Mouse (Mus musculus) midbrain, postnatal 0 days (tissue): ENCODE data around the gene Sqstm1. TPM values are rescaled to one million over a fixed set of nuclear protein-coding genes. Genes with fewer than 3 reads are reported as not detected.

Source experiments
- ATAC-seq: fragments of 200-750 bp; cut with Nextera tagmentation; 2 replicates; pipeline ENCODE4 v1.8.0; 2017; ENCODE audit warnings: moderate number of reproducible peaks, mild to moderate bottlenecking, moderate TSS enrichment, moderate library complexity; ENCODE audit not compliant: low FRiP score
- DNase-seq: peaks from one replicate; pipeline ENCODE4 v3.0.0-alpha.2; 2015; ENCODE audit warnings: low spot score
- H3K27ac ChIP-seq: fragments of 300-500 bp; sonication (generic); 2 replicates; pipeline ENCODE4 v1.5.1; 2014; ENCODE audit warnings: low read depth, mild to moderate bottlenecking, low read length, mixed read lengths
- H3K27me3 ChIP-seq: fragments of 300-500 bp; sonication (generic); 2 replicates; pipeline ENCODE4 v1.6.1; 2014; ENCODE audit warnings: low read length, control low read depth, mixed read lengths; ENCODE audit not compliant: insufficient read depth
- H3K36me3 ChIP-seq: fragments of 300-500 bp; sonication (generic); 2 replicates; pipeline ENCODE4 v1.6.1; 2014; ENCODE audit warnings: low read length, control low read depth, mixed read lengths; ENCODE audit not compliant: insufficient read depth
- H3K4me1 ChIP-seq: fragments of 300-500 bp; sonication (generic); 2 replicates; pipeline ENCODE4 v1.6.1; 2014; ENCODE audit warnings: mild to moderate bottlenecking, control low read depth, antibody characterized with exemption, low read length, mixed read lengths; ENCODE audit not compliant: insufficient read depth
- H3K4me2 ChIP-seq: fragments of 300-500 bp; sonication (generic); 2 replicates; pipeline ENCODE4 v1.6.1; 2014; ENCODE audit warnings: low read depth, mild to moderate bottlenecking, low read length, mixed read lengths; ENCODE audit not compliant: poor library complexity, severe bottlenecking
- H3K4me3 ChIP-seq: fragments of 300-500 bp; sonication (generic); 2 replicates; pipeline ENCODE4 v1.5.1; 2014; ENCODE audit warnings: low read depth, mild to moderate bottlenecking, low read length, moderate library complexity
- H3K9ac ChIP-seq: fragments of 300-500 bp; sonication (generic); replicated peaks from 2 replicates; pipeline ENCODE4 v1.6.1; 2014; ENCODE audit warnings: mild to moderate bottlenecking, low read length, moderate library complexity, mixed read lengths; ENCODE audit not compliant: poor library complexity, severe bottlenecking
- H3K9me3 ChIP-seq: fragments of 300-500 bp; sonication (generic); 2 replicates; pipeline ENCODE4 v1.6.1; 2016; ENCODE audit warnings: low read length, control low read depth
- CTCF ChIP-seq: IDR thresholded peaks from 2 replicates; pipeline ENCODE4 v1.5.1; 2016; ENCODE audit warnings: antibody characterized with exemption, mild to moderate bottlenecking
- WGBS: fragments of 180-500 bp; shearing (Covaris S2); extraction: QIAGEN DNeasy Blood & Tissue Kit; methylation state at CpG from one replicate; pipeline ENCODE4 v1.1.7; 2014; 5-methylcytosine and 5-hydroxymethylcytosine counted together
- polyA plus RNA-seq: library from polyadenylated mRNA; unstranded; fragments of >200 nt; fragmentation: Nextera tagmentation; extraction: Ambion mirVana; gene quantifications from 2 replicates; pipeline ENCODE4 v1.2.1, GENCODE M21; 2015
- total RNA-seq: library from RNA; depleted of rRNA; stranded (reverse); fragments of >200 nt; gene quantifications from 2 replicates; pipeline ENCODE4 v1.2.3, GENCODE M21; 2014

Sqstm1 gene
- total and polyA plus RNA-seq, 2 experiments from 2014 or later: 335 to 455 TPM

- no peak for ATAC-seq
- TF ChIP-seq CTCF: no peak
- Histone ChIP-seq H3K27me3 (no peaks in the 10 kb centered on the region), H3K4me3 (no peak overlapping the region), H3K4me2 (no peak overlapping the region), H3K9me3 (no peaks in the 10 kb centered on the region), H3K36me3 (peaks cover 8% of the 10 kb centered on the region), H3K27ac (no peak overlapping the region), H3K4me1 (peaks cover 26% of the 10 kb centered on the region), H3K9ac (no peak overlapping the region)
- no peak for DNase-seq
- 85% methylated on average over 4 of the region's 4 CpGs for WGBS
Observed at GRCm38 (mm10) chr11:50227736-50228135, 17.1 kb upstream of the Sqstm1 start.

GRCm38 (mm10) chr11:50227226-50227625, 16.6 kb upstream of the Sqstm1 start:
- peak overlapping the region; percentile 84; the same call in 1 of the 2 replicates for H3K4me3 ChIP-seq
- no peaks in the 10 kb centered on the region for H3K9me3 ChIP-seq
- TF ChIP-seq CTCF: no peak
- peak overlapping the region; percentile 95 for H3K4me2 ChIP-seq
- H3K27me3 ChIP-seq: no peaks in the 10 kb centered on the region
- H3K9ac ChIP-seq: peak overlapping the region; percentile 99
- no peak for DNase-seq
- peaks cover 3% of the 10 kb centered on the region for H3K36me3 ChIP-seq
- peaks cover 26% of the 10 kb centered on the region for H3K4me1 ChIP-seq
- H3K27ac ChIP-seq: no peak overlapping the region
- 74% methylated on average over 3 of the region's 3 CpGs for WGBS
- no peak for ATAC-seq

- no peaks in the 10 kb centered on the region for H3K9me3 ChIP-seq
- peaks cover 26% of the 10 kb centered on the region for H3K4me1 ChIP-seq
- peak overlapping the region; percentile 84 for H3K4me3 ChIP-seq
- 42% methylated on average over 2 of the region's 2 CpGs for WGBS
- no peaks in the 10 kb centered on the region for H3K36me3 ChIP-seq
- peak overlapping the region; percentile 99 for H3K9ac ChIP-seq
- ATAC-seq (no peak), DNase-seq (no peak)
- TF ChIP-seq CTCF: no peak
- H3K27me3 ChIP-seq: no peaks in the 10 kb centered on the region
- H3K27ac ChIP-seq: peak overlapping the region; percentile 94
- peak overlapping the region; percentile 95 for H3K4me2 ChIP-seq
Observed at GRCm38 (mm10) chr11:50226406-50226805, 15.8 kb upstream of the Sqstm1 start.

- TF ChIP-seq CTCF: no peak
- peaks cover 23% of the 10 kb centered on the region for H3K4me1 ChIP-seq
- WGBS: 4% methylated on average over 32 of the region's 34 CpGs
Observed at GRCm38 (mm10) chr11:50225611-50226378, 15.2 kb upstream of the Sqstm1 start.

GRCm38 (mm10) chr11:50224671-50225530, 14.3 kb upstream of the Sqstm1 start:
- no peaks in the 10 kb centered on the region for H3K36me3 ChIP-seq
- peak overlapping the region; percentile 99 for H3K9ac ChIP-seq
- peak; percentile 84 for DNase-seq
- H3K4me3 ChIP-seq: peak overlapping the region; percentile 84
- peak; percentile 35 for TF ChIP-seq CTCF
- H3K4me2 ChIP-seq: peak overlapping the region; percentile 95
- peaks cover 23% of the 10 kb centered on the region for H3K4me1 ChIP-seq
- ATAC-seq: peak; percentile 81
- WGBS: under 1% methylated on average over 65 of the region's 70 CpGs
- H3K9me3 ChIP-seq: no peaks in the 10 kb centered on the region
- peak overlapping the region; percentile 94 for H3K27ac ChIP-seq
- H3K27me3 ChIP-seq: no peaks in the 10 kb centered on the region

More at GRCm38 (mm10) chr11:50225611-50226378, 15.2 kb upstream of the Sqstm1 start:
- peak overlapping the region; percentile 94 for H3K27ac ChIP-seq
- DNase-seq: no peak
- H3K27me3 ChIP-seq: no peaks in the 10 kb centered on the region
- no peaks in the 10 kb centered on the region for H3K9me3 ChIP-seq
- peak overlapping the region; percentile 99 for H3K9ac ChIP-seq
- H3K4me3 ChIP-seq: peak overlapping the region; percentile 84
- H3K36me3 ChIP-seq: no peaks in the 10 kb centered on the region
- ATAC-seq: peak; percentile 18; the same call in 1 of the 2 replicates
- peak overlapping the region; percentile 95 for H3K4me2 ChIP-seq
